Mouse (Mus musculus) embryonic fibroblast, embryonic 13.5 days (primary cell): ENCODE measurements around the gene Nusap1.

Source experiments
- CTCF ChIP-seq: IDR thresholded peaks from 2 replicates; pipeline ENCODE4 v1.5.1; 2011; ENCODE audit warnings: mild to moderate bottlenecking, control low read depth, low read length, moderate library complexity, borderline replicate concordance; ENCODE audit not compliant: insufficient read depth
- POLR2A ChIP-seq: IDR thresholded peaks from 2 replicates; pipeline ENCODE4 v1.6.1; 2011; ENCODE audit warnings: low read depth, mild to moderate bottlenecking, control low read depth, low read length, moderate library complexity

DNA sequence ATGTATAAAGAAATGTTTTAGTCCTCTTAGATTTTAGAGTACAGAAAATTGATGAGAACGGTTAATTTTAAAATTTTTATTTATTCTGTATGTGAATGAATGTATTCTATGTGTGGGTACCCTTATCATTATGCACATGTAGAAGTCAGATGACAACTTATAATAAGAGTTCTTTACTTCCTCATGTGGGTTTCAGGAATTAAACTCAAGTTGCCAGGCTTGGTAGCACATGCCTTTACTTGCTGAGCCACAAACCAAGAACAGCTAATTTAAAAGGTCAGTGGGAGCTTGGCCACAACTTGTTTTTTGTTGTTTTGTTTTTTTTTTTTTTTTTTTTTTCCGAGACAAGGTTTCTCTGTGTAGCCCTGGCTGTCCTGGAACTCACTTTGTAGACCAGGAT, 76.7 kb downstream of the Nusap1 start:
- TF ChIP-seq CTCF (no peak), POLR2A (no peak)
